Mouse (Mus musculus): ENCODE results near the gene Lrrk2. TPM values are rescaled to one million over a fixed set of nuclear protein-coding genes. Genes with fewer than 3 reads are reported as not detected.

Gene Lrrk2
- polyA plus RNA-seq (2015; fragmentation: Nextera tagmentation; extraction: Ambion mirVana): 6.4 and 7.7 TPM in 2 replicates

GRCm38 (mm10) chr15:91672645-91673568, at the start of gene Lrrk2:
Gene Lrrk2, plus strand, starts transcription at chr15:91673175.
- Histone ChIP-seq H3K27me3 (no peaks in the 10 kb centered on the region), H3K4me2 (peak within 1 kb of the TSS; percentile 70), H3K36me3 (no peaks in the 10 kb centered on the region), H3K9ac (peak within 1 kb of the TSS; percentile 59), H3K4me3 (replicated peaks) (peak within 1 kb of the TSS; percentile 62), H3K4me1 (peaks cover 16% of the 10 kb centered on the region), H3K27ac (peak within 1 kb of the TSS; percentile 85), H3K9me3 (replicated peaks) (no peaks in the 10 kb centered on the region)
- 2% methylated on average over 40 of the region's 40 CpGs for WGBS
- peak; percentile 99 for ATAC-seq (replicated peaks; ENCODE audit: low FRiP score)

GRCm38 (mm10) chr15:91624475-91624874, 48.5 kb upstream of the Lrrk2 start:
- no peak overlapping the region for H3K4me3 ChIP-seq (replicated peaks)
- ATAC-seq (replicated peaks; ENCODE audit: low FRiP score): no peak

GRCm38 (mm10) chr15:91629137-91629536, 43.8 kb upstream of the Lrrk2 start:
- H3K4me1 ChIP-seq: no peaks in the 10 kb centered on the region
- no peak overlapping the region for H3K27ac ChIP-seq
- no peak overlapping the region for H3K4me2 ChIP-seq
- H3K27me3 ChIP-seq: no peaks in the 10 kb centered on the region
- no peaks in the 10 kb centered on the region for H3K9me3 ChIP-seq (replicated peaks)
- no peaks in the 10 kb centered on the region for H3K36me3 ChIP-seq
- no peak for ATAC-seq (replicated peaks; ENCODE audit: low FRiP score)
- WGBS: 61% methylated on average over 3 of the region's 3 CpGs
- no peak overlapping the region for H3K9ac ChIP-seq
- no peak overlapping the region for H3K4me3 ChIP-seq (replicated peaks)

More at GRCm38 (mm10) chr15:91624475-91624874, 48.5 kb upstream of the Lrrk2 start:
- H3K27ac ChIP-seq: no peak overlapping the region
- H3K27me3 ChIP-seq: no peaks in the 10 kb centered on the region
- no peaks in the 10 kb centered on the region for H3K36me3 ChIP-seq
- no peaks in the 10 kb centered on the region for H3K4me1 ChIP-seq
- no peak overlapping the region for H3K9ac ChIP-seq
- H3K4me2 ChIP-seq: no peak overlapping the region
- H3K9me3 ChIP-seq (replicated peaks): no peaks in the 10 kb centered on the region
- WGBS: 84% methylated on average over 2 of the region's 2 CpGs

- no peaks in the 10 kb centered on the region for H3K27me3 ChIP-seq
- no peak for ATAC-seq (replicated peaks; ENCODE audit: low FRiP score)
- 87% methylated on average over 4 of the region's 4 CpGs for WGBS
These were observed 40.5 kb upstream of the Lrrk2 start for GRCm38 (mm10) chr15:91632473-91632872.

GRCm38 (mm10) chr15:91633051-91633450, 39.9 kb upstream of the Lrrk2 start:
- Histone ChIP-seq H3K27me3 (no peaks in the 10 kb centered on the region), H3K36me3 (no peaks in the 10 kb centered on the region), H3K9me3 (replicated peaks) (no peaks in the 10 kb centered on the region), H3K4me1 (no peaks in the 10 kb centered on the region), H3K4me2 (no peak overlapping the region), H3K9ac (no peak overlapping the region), H3K4me3 (replicated peaks) (no peak overlapping the region), H3K27ac (no peak overlapping the region)
- 82% methylated on average over 9 of the region's 9 CpGs for WGBS
- ATAC-seq (replicated peaks; ENCODE audit: low FRiP score): no peak

More at GRCm38 (mm10) chr15:91632473-91632872, 40.5 kb upstream of the Lrrk2 start:
- no peak overlapping the region for H3K9ac ChIP-seq
- no peak overlapping the region for H3K27ac ChIP-seq
- no peaks in the 10 kb centered on the region for H3K36me3 ChIP-seq
- H3K4me1 ChIP-seq: no peaks in the 10 kb centered on the region
- H3K4me2 ChIP-seq: no peak overlapping the region
- no peak overlapping the region for H3K4me3 ChIP-seq (replicated peaks)
- no peaks in the 10 kb centered on the region for H3K9me3 ChIP-seq (replicated peaks)

GRCm38 (mm10) chr15:91633806-91634205, 39.2 kb upstream of the Lrrk2 start:
- H3K4me3 ChIP-seq (replicated peaks): no peak overlapping the region
- H3K4me2 ChIP-seq: no peak overlapping the region
- ATAC-seq (replicated peaks; ENCODE audit: low FRiP score): no peak
- H3K9me3 ChIP-seq (replicated peaks): no peaks in the 10 kb centered on the region
- H3K4me1 ChIP-seq: no peaks in the 10 kb centered on the region
- 61% methylated on average over 6 of the region's 6 CpGs for WGBS
- H3K27me3 ChIP-seq: no peaks in the 10 kb centered on the region
- H3K27ac ChIP-seq: no peak overlapping the region
- H3K9ac ChIP-seq: no peak overlapping the region
- no peaks in the 10 kb centered on the region for H3K36me3 ChIP-seq

- ATAC-seq (replicated peaks; ENCODE audit: low FRiP score): no peak
- WGBS: 77% methylated on average over 8 of the region's 8 CpGs
- Histone ChIP-seq H3K9ac (no peak overlapping the region), H3K36me3 (no peaks in the 10 kb centered on the region), H3K27me3 (no peaks in the 10 kb centered on the region), H3K4me2 (no peak overlapping the region), H3K4me1 (no peaks in the 10 kb centered on the region), H3K9me3 (replicated peaks) (no peaks in the 10 kb centered on the region), H3K4me3 (replicated peaks) (no peak overlapping the region), H3K27ac (no peak overlapping the region)
These were observed 38.7 kb upstream of the Lrrk2 start for GRCm38 (mm10) chr15:91634236-91634635.

- H3K4me2 ChIP-seq: no peak overlapping the region
- H3K4me1 ChIP-seq: no peaks in the 10 kb centered on the region
- no peak overlapping the region for H3K27ac ChIP-seq
- H3K27me3 ChIP-seq: no peaks in the 10 kb centered on the region
- no peak for ATAC-seq (replicated peaks; ENCODE audit: low FRiP score)
- no peaks in the 10 kb centered on the region for H3K9me3 ChIP-seq (replicated peaks)
- no peak overlapping the region for H3K4me3 ChIP-seq (replicated peaks)
- no peak overlapping the region for H3K9ac ChIP-seq
- WGBS: 88% methylated on average over 3 of the region's 3 CpGs
- H3K36me3 ChIP-seq: no peaks in the 10 kb centered on the region
These were observed 31.3 kb upstream of the Lrrk2 start for GRCm38 (mm10) chr15:91641631-91642030.

- Histone ChIP-seq H3K4me3 (replicated peaks) (no peak overlapping the region), H3K4me1 (no peaks in the 10 kb centered on the region), H3K36me3 (no peaks in the 10 kb centered on the region), H3K9me3 (replicated peaks) (no peaks in the 10 kb centered on the region), H3K27me3 (no peaks in the 10 kb centered on the region), H3K27ac (no peak overlapping the region), H3K4me2 (no peak overlapping the region), H3K9ac (no peak overlapping the region)
- no peak for ATAC-seq (replicated peaks; ENCODE audit: low FRiP score)
- 63% methylated on average over 9 of the region's 9 CpGs for WGBS
These were observed 30.2 kb upstream of the Lrrk2 start for GRCm38 (mm10) chr15:91642682-91643306.

GRCm38 (mm10) chr15:91643632-91644348, 29.2 kb upstream of the Lrrk2 start:
- H3K4me1 ChIP-seq: no peaks in the 10 kb centered on the region
- no peaks in the 10 kb centered on the region for H3K36me3 ChIP-seq
- WGBS: 72% methylated on average over 7 of the region's 7 CpGs
- no peak overlapping the region for H3K4me3 ChIP-seq (replicated peaks)
- H3K27me3 ChIP-seq: no peaks in the 10 kb centered on the region
- ATAC-seq (replicated peaks; ENCODE audit: low FRiP score): no peak
- no peak overlapping the region for H3K4me2 ChIP-seq
- H3K9me3 ChIP-seq (replicated peaks): no peaks in the 10 kb centered on the region
- H3K27ac ChIP-seq: no peak overlapping the region
- no peak overlapping the region for H3K9ac ChIP-seq

- no peaks in the 10 kb centered on the region for H3K9me3 ChIP-seq (replicated peaks)
- H3K27me3 ChIP-seq: no peaks in the 10 kb centered on the region
- peak; percentile 62; the same call in 1 of the 2 replicates for ATAC-seq (replicated peaks; ENCODE audit: low FRiP score)
- no peak overlapping the region for H3K4me3 ChIP-seq (replicated peaks)
- H3K27ac ChIP-seq: no peak overlapping the region
- no peaks in the 10 kb centered on the region for H3K36me3 ChIP-seq
- 0 out of 2 replicates have a peak, but pooled peaks cover 2% of the 10 kb centered on the region for H3K4me1 ChIP-seq
- no peak overlapping the region for H3K9ac ChIP-seq
- H3K4me2 ChIP-seq: no peak overlapping the region
- 25% methylated on average over 3 of the region's 3 CpGs for WGBS
These were observed 22.7 kb upstream of the Lrrk2 start for GRCm38 (mm10) chr15:91650270-91650669.

- H3K4me1 ChIP-seq: 0 out of 2 replicates have a peak, but pooled peaks cover 2% of the 10 kb centered on the region
- H3K27ac ChIP-seq: no peak overlapping the region
- no peak for ATAC-seq (replicated peaks; ENCODE audit: low FRiP score)
- no peak overlapping the region for H3K9ac ChIP-seq
- H3K4me3 ChIP-seq (replicated peaks): no peak overlapping the region
- H3K9me3 ChIP-seq (replicated peaks): no peaks in the 10 kb centered on the region
- no peak overlapping the region for H3K4me2 ChIP-seq
- H3K27me3 ChIP-seq: no peaks in the 10 kb centered on the region
- 63% methylated on average over 7 of the region's 7 CpGs for WGBS
- H3K36me3 ChIP-seq: no peaks in the 10 kb centered on the region
These were observed 21.5 kb upstream of the Lrrk2 start for GRCm38 (mm10) chr15:91651493-91651892.

Data from kidney, embryonic 15.5 days (tissue).